Mouse (Mus musculus) gastrocnemius, postnatal 10 days (tissue): ENCODE results near the gene Wdpcp. TPM values are rescaled to one million over a fixed set of nuclear protein-coding genes. Genes with fewer than 3 reads are reported as not detected.

Experiments used
- DNase-seq: peaks from one replicate; pipeline ENCODE4 v3.0.0; 2021; ENCODE audit warnings: mixed read lengths
- total RNA-seq, 2 experiments: library from RNA; stranded (reverse); gene quantifications; 2 replicates each; pipeline ENCODE4 v1.2.3; 2021

Gene Wdpcp
- total RNA-seq, 2 experiments from 2014 or later = 4.6 to 5.0 TPM

GRCm38 (mm10) chr11:21569456-21570108, 2.5 kb upstream of the Wdpcp start:
- DNase-seq = peak; percentile 9

GRCm38 (mm10) chr11:21570109-21570474, 1.9 kb upstream of the Wdpcp start:
- no peak for DNase-seq

- DNase-seq = no peak
These were observed 1.1 kb upstream of the Wdpcp start for GRCm38 (mm10) chr11:21570973-21571372.

- DNase-seq = no peak
These were observed 9.4 kb downstream of the Wdpcp start for GRCm38 (mm10) chr11:21581472-21581871.

- no peak for DNase-seq
These were observed 11.3 kb downstream of the Wdpcp start for GRCm38 (mm10) chr11:21583286-21583685.

- no peak for DNase-seq
These were observed 30.5 kb downstream of the Wdpcp start for GRCm38 (mm10) chr11:21602497-21602896.

- DNase-seq = no peak
These were observed 43.9 kb downstream of the Wdpcp start for GRCm38 (mm10) chr11:21615915-21616314.

- no peak for DNase-seq
These were observed 62.3 kb downstream of the Wdpcp start for GRCm38 (mm10) chr11:21634171-21634907.

GRCm38 (mm10) chr11:21638341-21638740, 66.3 kb downstream of the Wdpcp start:
- no peak for DNase-seq

GRCm38 (mm10) chr11:21639534-21639933, 67.5 kb downstream of the Wdpcp start:
- DNase-seq = peak; percentile 56

GRCm38 (mm10) chr11:21644231-21644630, 72.2 kb downstream of the Wdpcp start:
- no peak for DNase-seq

- DNase-seq = no peak
These were observed 74.1 kb downstream of the Wdpcp start for GRCm38 (mm10) chr11:21646136-21646535.

- DNase-seq = no peak
These were observed 87.0 kb downstream of the Wdpcp start for GRCm38 (mm10) chr11:21658985-21659384.

GRCm38 (mm10) chr11:21677034-21677433, 105.0 kb downstream of the Wdpcp start:
- no peak for DNase-seq

- no peak for DNase-seq
These were observed 116.4 kb downstream of the Wdpcp start for GRCm38 (mm10) chr11:21688441-21688840.

GRCm38 (mm10) chr11:21690730-21691129, 118.7 kb downstream of the Wdpcp start:
- DNase-seq = no peak

GRCm38 (mm10) chr11:21694087-21694486, 122.1 kb downstream of the Wdpcp start:
- DNase-seq = no peak

- DNase-seq = no peak
These were observed 125.6 kb downstream of the Wdpcp start for GRCm38 (mm10) chr11:21697642-21698041.

- DNase-seq = no peak
These were observed 141.5 kb downstream of the Wdpcp start for GRCm38 (mm10) chr11:21713508-21713907.

GRCm38 (mm10) chr11:21714065-21714464, 142.0 kb downstream of the Wdpcp start:
- no peak for DNase-seq

- no peak for DNase-seq
These were observed 154.3 kb downstream of the Wdpcp start for GRCm38 (mm10) chr11:21726329-21726728.

- no peak for DNase-seq
These were observed 157.0 kb downstream of the Wdpcp start for GRCm38 (mm10) chr11:21729056-21729455.

GRCm38 (mm10) chr11:21729961-21730360, 157.9 kb downstream of the Wdpcp start:
- no peak for DNase-seq

- no peak for DNase-seq
These were observed 163.2 kb downstream of the Wdpcp start for GRCm38 (mm10) chr11:21735272-21735671.
